Mouse (Mus musculus) liver, adult 2 months (tissue): ENCODE data around the gene Fanca. TPM values are rescaled to one million over a fixed set of nuclear protein-coding genes. Genes with fewer than 3 reads are reported as not detected.
A peak's percentile ranks its signal among the peaks of the same experiment; 100 is the strongest.

ENCODE experiments used
- DNase-seq: peaks from one replicate; pipeline ENCODE4 v3.0.0-alpha.2; 2011; ENCODE audit warnings: low read depth, low spot score; ENCODE audit errors: extremely low read depth
- H3K27ac ChIP-seq: fragments of 200-500 bp; replicated peaks from 2 replicates; pipeline ENCODE4 v1.5.1; 2012; ENCODE audit warnings: low read depth, mild to moderate bottlenecking, control low read depth, inconsistent platforms, low read length; ENCODE audit not compliant: insufficient read depth
- H3K27me3 ChIP-seq: fragments of 200-500 bp; 2 replicates; pipeline ENCODE4 v1.6.1; 2012; ENCODE audit warnings: mild to moderate bottlenecking, moderate library complexity, low read length, inconsistent platforms; ENCODE audit not compliant: control insufficient read depth, insufficient read depth
- H3K36me3 ChIP-seq: fragments of 200-500 bp; 2 replicates; pipeline ENCODE4 v1.6.1; 2012; ENCODE audit warnings: low read length, inconsistent platforms; ENCODE audit not compliant: control insufficient read depth, insufficient read depth
- H3K4me1 ChIP-seq: fragments of 200-500 bp; 2 replicates; pipeline ENCODE4 v1.6.1; 2011; ENCODE audit warnings: low read length; ENCODE audit not compliant: control insufficient read depth, insufficient read depth
- H3K4me3 ChIP-seq: fragments of 200-500 bp; 2 replicates; pipeline ENCODE4 v1.5.1; 2011; ENCODE audit warnings: low read depth, mild to moderate bottlenecking, control low read depth, low read length, moderate library complexity; ENCODE audit not compliant: insufficient read depth
- H3K79me2 ChIP-seq: fragments of 200-500 bp; 2 replicates; pipeline ENCODE4 v1.6.1; 2012; ENCODE audit warnings: inconsistent platforms, mild to moderate bottlenecking, low read length, moderate library complexity; ENCODE audit not compliant: control insufficient read depth, insufficient read depth
- H3K9ac ChIP-seq: fragments of 200-500 bp; 2 replicates; pipeline ENCODE4 v1.6.1; 2012; ENCODE audit warnings: low read depth, mild to moderate bottlenecking, control low read depth, inconsistent platforms, low read length
- CTCF ChIP-seq: fragments of 200-500 bp; IDR thresholded peaks from 2 replicates; pipeline ENCODE4 v1.5.1; 2011; ENCODE audit warnings: low read depth, low read length, control low read depth
- POLR2A ChIP-seq: fragments of 200-500 bp; IDR thresholded peaks from 2 replicates; pipeline ENCODE4 v1.6.1; 2011; ENCODE audit warnings: low read length, control low read depth; ENCODE audit not compliant: insufficient read depth; ENCODE audit errors: extremely low read depth
- WGBS: fragments of 180-500 bp; shearing (Covaris S2); methylation state at CpG from one replicate; pipeline ENCODE4 v1.1.7; 2018; 5-methylcytosine and 5-hydroxymethylcytosine counted together
- polyA plus RNA-seq: library from polyadenylated mRNA; depleted of rRNA; stranded (reverse); fragments of >200 nt; gene quantifications from 2 replicates; pipeline ENCODE4 v1.2.3, GENCODE M21; 2012
- total RNA-seq: library from RNA; depleted of rRNA; stranded (reverse); fragments of >200 nt; gene quantifications from 2 replicates; pipeline ENCODE4 v1.2.3, GENCODE M21; 2014

Fanca gene
- total and polyA plus RNA-seq, 2 experiments = 1.1 to 1.8 TPM

DNA sequence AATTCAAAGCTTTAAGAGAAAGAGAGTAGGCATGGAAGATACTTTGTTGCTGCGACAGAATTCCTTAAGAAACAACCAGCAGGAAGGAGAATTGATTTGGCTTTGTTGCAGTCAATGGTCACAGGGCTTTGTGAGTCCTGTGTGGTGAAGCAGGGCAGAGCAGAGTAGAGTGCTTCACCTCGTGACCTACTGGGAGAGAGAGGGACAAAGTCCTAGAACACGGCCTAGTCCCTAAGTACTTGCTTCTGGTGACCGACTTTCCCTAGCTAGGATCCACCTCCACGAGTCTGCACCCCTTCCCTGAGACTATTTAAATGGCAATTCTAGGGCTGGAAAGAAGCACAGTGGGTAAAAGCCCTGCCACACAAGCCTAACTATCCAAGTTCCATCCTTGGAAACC lies 11.6 kb upstream of the Fanca start:
- TF ChIP-seq CTCF = no peak
- no peak for TF ChIP-seq POLR2A
- Histone ChIP-seq H3K27ac (no peak overlapping the region), H3K79me2 (no peaks in the 10 kb centered on the region), H3K4me3 (no peak overlapping the region), H3K27me3 (peaks cover 4% of the 10 kb centered on the region; the same call in 1 of the 2 replicates), H3K9ac (no peak overlapping the region), H3K36me3 (no peaks in the 10 kb centered on the region), H3K4me1 (no peaks in the 10 kb centered on the region; the same call in 1 of the 2 replicates)
- DNase-seq = no peak
- 36% methylated on average over 5 of the region's 5 CpGs for WGBS

GRCm38 (mm10) chr8:123329350-123329749 lies 11.0 kb upstream of the Fanca start:
- H3K79me2 ChIP-seq = no peaks in the 10 kb centered on the region
- WGBS = 63% methylated on average over 4 of the region's 4 CpGs

GRCm38 (mm10) chr8:123328552-123328951 lies 10.2 kb upstream of the Fanca start:
- H3K36me3 ChIP-seq = no peaks in the 10 kb centered on the region

More at GRCm38 (mm10) chr8:123329350-123329749, 11.0 kb upstream of the Fanca start:
- H3K27me3 ChIP-seq = peaks cover 4% of the 10 kb centered on the region; the same call in 1 of the 2 replicates
- no peak overlapping the region for H3K27ac ChIP-seq
- H3K4me1 ChIP-seq = no peaks in the 10 kb centered on the region; the same call in 1 of the 2 replicates
- no peak for DNase-seq
- H3K36me3 ChIP-seq = no peaks in the 10 kb centered on the region
- TF ChIP-seq POLR2A = no peak
- no peak for TF ChIP-seq CTCF
- H3K9ac ChIP-seq = no peak overlapping the region
- no peak overlapping the region for H3K4me3 ChIP-seq

GRCm38 (mm10) chr8:123319522-123320164 lies 1.3 kb upstream of the Fanca start:
- TF ChIP-seq CTCF (peak; percentile 70), POLR2A (no peak)
- 22% methylated on average over 7 of the region's 7 CpGs for WGBS
- DNase-seq = peak; percentile 52
- H3K4me3 ChIP-seq = no peak overlapping the region
- no peaks in the 10 kb centered on the region for H3K36me3 ChIP-seq
- no peaks in the 10 kb centered on the region for H3K27me3 ChIP-seq
- H3K27ac ChIP-seq = no peak overlapping the region
- no peaks in the 10 kb centered on the region for H3K79me2 ChIP-seq
- peaks cover 3% of the 10 kb centered on the region; the same call in 1 of the 2 replicates for H3K4me1 ChIP-seq
- no peak overlapping the region for H3K9ac ChIP-seq

More at GRCm38 (mm10) chr8:123328552-123328951, 10.2 kb upstream of the Fanca start:
- Histone ChIP-seq H3K4me1 (no peaks in the 10 kb centered on the region; the same call in 1 of the 2 replicates), H3K27ac (no peak overlapping the region), H3K9ac (no peak overlapping the region), H3K27me3 (peaks cover 4% of the 10 kb centered on the region; the same call in 1 of the 2 replicates), H3K79me2 (no peaks in the 10 kb centered on the region), H3K4me3 (no peak overlapping the region)
- TF ChIP-seq POLR2A (no peak), CTCF (no peak)
- WGBS = 96% methylated on average over 2 of the region's 2 CpGs
- no peak for DNase-seq

GRCm38 (mm10) chr8:123317781-123318466 lies 452 bp downstream of the Fanca start:
- H3K27me3 ChIP-seq = no peaks in the 10 kb centered on the region
- no peak overlapping the region for H3K27ac ChIP-seq
- H3K9ac ChIP-seq = peak overlapping the region; percentile 46
- H3K36me3 ChIP-seq = no peaks in the 10 kb centered on the region
- H3K79me2 ChIP-seq = no peaks in the 10 kb centered on the region
- no peak for DNase-seq
- TF ChIP-seq POLR2A (no peak), CTCF (no peak)
- peak overlapping the region; percentile 75 for H3K4me3 ChIP-seq
- peaks cover 3% of the 10 kb centered on the region; the same call in 1 of the 2 replicates for H3K4me1 ChIP-seq
- WGBS = 9% methylated on average over 21 of the region's 21 CpGs

DNA sequence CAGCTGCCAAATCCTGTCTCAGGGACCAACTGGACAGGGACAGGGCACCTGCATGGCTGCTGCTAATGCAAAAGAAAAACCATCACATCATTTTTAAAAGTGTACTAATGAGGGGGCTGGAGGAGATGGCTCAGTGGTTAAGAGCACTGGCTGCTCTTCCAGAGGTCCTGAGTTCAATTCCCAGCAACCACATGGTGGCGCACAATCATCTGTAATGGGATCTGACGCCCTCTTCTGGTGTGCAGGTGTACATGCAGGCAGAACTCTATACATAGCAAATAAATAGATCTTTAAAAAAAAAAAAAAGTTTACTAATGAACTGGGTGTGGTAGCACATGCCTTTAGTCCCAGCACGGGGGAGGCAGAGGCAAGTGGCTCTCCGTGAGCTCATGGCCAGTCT lies 9.6 kb downstream of the Fanca start:
- H3K27me3 ChIP-seq = no peaks in the 10 kb centered on the region
- H3K4me3 ChIP-seq = no peak overlapping the region
- no peaks in the 10 kb centered on the region for H3K79me2 ChIP-seq
- no peak overlapping the region for H3K9ac ChIP-seq
- DNase-seq = no peak
- TF ChIP-seq CTCF (no peak), POLR2A (no peak)
- H3K4me1 ChIP-seq = no peaks in the 10 kb centered on the region
- no peak overlapping the region for H3K27ac ChIP-seq
- WGBS = 80% methylated on average over 4 of the region's 4 CpGs
- H3K36me3 ChIP-seq = no peaks in the 10 kb centered on the region
